13 mouse cellular contexts compared by ENCODE assay signal in genomic region chr3:97659746-97660145, GRCm38 (mm10). TPM values are rescaled to one million over a fixed set of nuclear protein-coding genes. Genes with fewer than 3 reads are reported as not detected.
DNase-seq lines count a peak whose midpoint lies in the region; ATAC-seq and TF ChIP-seq lines count a peak whose summit lies in the region.
"Had no signal": no experiment of that assay in that cellular context is flagged by ENCODE, and none has a peak within 500 bp of the region (broad histone marks: within the 10 kb centered on the region; RNA-seq: fewer than 3 reads in every experiment).

No protein-coding gene starts in this region.

- peak overlapping the region; percentile 73 for H3K4me2 ChIP-seq in neural tube, embryonic 12.5 days (replicated peaks)
- H3K4me2 ChIP-seq in hindbrain, postnatal 0 days (ENCODE audit: low read depth, low read length) = peak overlapping the region; percentile 89

- no peak for ATAC-seq in neural tube, embryonic 12.5 days (ENCODE audit: low FRiP score, low read depth)
- ATAC-seq in hindbrain, postnatal 0 days = no peak

- H3K36me3 ChIP-seq in neural tube, embryonic 12.5 days = 0 out of 2 replicates have a peak, but pooled peaks cover 9% of the 10 kb centered on the region
- peaks cover 18% of the 10 kb centered on the region; the same call in 1 of the 2 replicates for H3K36me3 ChIP-seq in hindbrain, postnatal 0 days (ENCODE audit: insufficient read depth, low read length)

- no peak overlapping the region for H3K27ac ChIP-seq in neural tube, embryonic 12.5 days
- H3K27ac ChIP-seq in hindbrain, postnatal 0 days = no peak overlapping the region

- 0 out of 2 replicates have a peak, but pooled peaks cover 12% of the 10 kb centered on the region for H3K4me1 ChIP-seq in neural tube, embryonic 12.5 days
- 0 out of 2 replicates have a peak, but pooled peaks cover 10% of the 10 kb centered on the region for H3K4me1 ChIP-seq in hindbrain, postnatal 0 days (ENCODE audit: insufficient read depth, low read length)

- intact Hi-C loops in heart, postnatal 10 days (cut with DNase I) = no loop called here

- WGBS in neural tube, embryonic 12.5 days = 63% methylated on average over 7 of the region's 7 CpGs
- 85% methylated on average over 7 of the region's 7 CpGs for WGBS in hindbrain, postnatal 0 days

- H3K9me3 ChIP-seq in neural tube, embryonic 12.5 days = no peaks in the 10 kb centered on the region
- H3K9me3 ChIP-seq in hindbrain, postnatal 0 days (ENCODE audit: low read length) = no peaks in the 10 kb centered on the region

- no peak overlapping the region for H3K4me3 ChIP-seq in neural tube, embryonic 12.5 days
- H3K4me3 ChIP-seq in hindbrain, postnatal 0 days (ENCODE audit: low read length) = no peak overlapping the region

- H3K9ac ChIP-seq in neural tube, embryonic 12.5 days = no peak overlapping the region
- H3K9ac ChIP-seq in hindbrain, postnatal 0 days (replicated peaks; ENCODE audit: low read length) = peak overlapping the region; percentile 74; the same call in 1 of the 2 replicates

- H3K27me3 ChIP-seq in neural tube, embryonic 12.5 days (replicated peaks) = no peaks in the 10 kb centered on the region
- no peaks in the 10 kb centered on the region for H3K27me3 ChIP-seq in hindbrain, postnatal 0 days (ENCODE audit: insufficient read depth, low read length)

- TF ChIP-seq CTCF in hindbrain, postnatal 0 days (IDR thresholded peaks at IDR 0.05; ENCODE audit: low read depth) = no peak

- peak; percentile 33 to 44 for DNase-seq in heart, adult 18-20 months
- DNase-seq in heart, postnatal 10 days = no peak
- no peak for DNase-seq in neural tube, embryonic 10.5 days (ENCODE audit: extremely low spot score, low spot score)
- DNase-seq in hindbrain, postnatal 0 days (ENCODE audit: low spot score) = no peak
- DNase-seq in right cerebral cortex, postnatal 36 days (ENCODE audit: low spot score in 2 of 2) = no peak
- DNase-seq in urinary bladder, adult 2 months (ENCODE audit: low spot score) = no peak
- DNase-seq in ovary, postnatal 36 days (ENCODE audit: low spot score) = no peak
- DNase-seq: cerebellum, adult 11 months; gastrocnemius, postnatal 36 days; left cerebral cortex, postnatal 4 days; thymus, postnatal 4 days had no signal

RNA-seq across cellular contexts. Expression of gene Prkab2, which starts 1.8 kb away (rescaled TPM):
- total RNA-seq in heart, adult 18-20 months (2021) = 10 to 100 TPM; 25.5 to 33.5 TPM
- 10 to 100 TPM; 17.5 to 18.8 TPM for total RNA-seq in heart, postnatal 10 days (2021)
- 9.1 and 10.3 TPM in 2 replicates for polyA plus RNA-seq in neural tube, embryonic 12.5 days (2016; fragmentation: Nextera tagmentation; extraction: Ambion mirVana)
- 21.6 and 22.0 TPM in 2 replicates for total RNA-seq in hindbrain, postnatal 0 days (2014; rRNA removed)
- polyA plus RNA-seq in hindbrain, postnatal 0 days (2015; fragmentation: Nextera tagmentation; extraction: Ambion mirVana) = 15.9 and 16.1 TPM in 2 replicates
- polyA plus RNA-seq in urinary bladder, adult 2 months (2012; rRNA removed) = 63.1 and 78.0 TPM in 2 replicates

RNA-seq across cellular contexts. Expression of gene Gm17651, which starts 14.7 kb away (rescaled TPM):
- not detected for total RNA-seq in heart, adult 18-20 months (2021)
- not detected for total RNA-seq in heart, postnatal 10 days (2021)
- polyA plus RNA-seq in neural tube, embryonic 12.5 days (2016; fragmentation: Nextera tagmentation; extraction: Ambion mirVana) = not detected in 2 replicates
- not detected in 2 replicates for total RNA-seq in hindbrain, postnatal 0 days (2014; rRNA removed)
- not detected in 2 replicates for polyA plus RNA-seq in hindbrain, postnatal 0 days (2015; fragmentation: Nextera tagmentation; extraction: Ambion mirVana)
- polyA plus RNA-seq in urinary bladder, adult 2 months (2012; rRNA removed) = not detected in 2 replicates
- total RNA-seq: ES-E14; gastrocnemius, postnatal 36 days; left cerebral cortex, postnatal 4 days had no signal

RNA-seq across cellular contexts. Expression of gene Fmo5, which starts 31.1 kb away (rescaled TPM):
- total RNA-seq in heart, adult 18-20 months (2021) = 10 to 100 TPM; 12.6 to 16.0 TPM
- total RNA-seq in heart, postnatal 10 days (2021) = 1 to 10 TPM; 7.5 to 7.6 TPM
- 0.61 and 0.75 TPM in 2 replicates for polyA plus RNA-seq in neural tube, embryonic 12.5 days (2016; fragmentation: Nextera tagmentation; extraction: Ambion mirVana)
- total RNA-seq in hindbrain, postnatal 0 days (2014; rRNA removed) = 0.68 and 0.84 TPM in 2 replicates
- 0.88 and 1.3 TPM in 2 replicates for polyA plus RNA-seq in hindbrain, postnatal 0 days (2015; fragmentation: Nextera tagmentation; extraction: Ambion mirVana)
- 1,034 and 1,245 TPM in 2 replicates for polyA plus RNA-seq in urinary bladder, adult 2 months (2012; rRNA removed)

RNA-seq across cellular contexts. Expression of gene Chd1l, which starts 49.7 kb away (rescaled TPM):
- total RNA-seq in heart, adult 18-20 months (2021) = 10 to 100 TPM; 11.1 to 11.6 TPM
- 10 to 100 TPM; 12.8 to 14.1 TPM for total RNA-seq in heart, postnatal 10 days (2021)
- polyA plus RNA-seq in neural tube, embryonic 12.5 days (2016; fragmentation: Nextera tagmentation; extraction: Ambion mirVana) = 11.6 and 14.5 TPM in 2 replicates
- 5.7 and 7.7 TPM in 2 replicates for total RNA-seq in hindbrain, postnatal 0 days (2014; rRNA removed)
- 8.7 and 8.9 TPM in 2 replicates for polyA plus RNA-seq in hindbrain, postnatal 0 days (2015; fragmentation: Nextera tagmentation; extraction: Ambion mirVana)
- polyA plus RNA-seq in urinary bladder, adult 2 months (2012; rRNA removed) = 27.7 and 33.0 TPM in 2 replicates

Comparison
In these comparisons a context has a peak if more than half of its experiments do, and no peak if none do; other contexts are left out.
1. DNase-seq: peak in heart, adult 18-20 months (2 of 2); none in heart, postnatal 10 days (0 of 2), neural tube, embryonic 10.5 days (single experiment), hindbrain, postnatal 0 days (single experiment), right cerebral cortex, postnatal 36 days (0 of 2), urinary bladder, adult 2 months (single experiment) and ovary, postnatal 36 days (single experiment).